Mouse (Mus musculus) CH12.LX (cell line): ENCODE measurements around the gene Trmo. TPM values are rescaled to one million over a fixed set of nuclear protein-coding genes. Genes with fewer than 3 reads are reported as not detected.

Source experiments
- DNase-seq: peaks from one replicate; pipeline ENCODE4 v3.0.0-alpha.2; 2013; ENCODE audit errors: extremely low read depth
- H3K27ac ChIP-seq: 2 replicates; pipeline ENCODE4 v1.5.1; 2012; ENCODE audit warnings: low read depth, mild to moderate bottlenecking, control low read depth, moderate library complexity; ENCODE audit not compliant: insufficient read depth
- H3K27me3 ChIP-seq: replicated peaks from 2 replicates; pipeline ENCODE3; 2012; ENCODE audit warnings: inconsistent platforms
- H3K36me3 ChIP-seq, 2 experiments: replicated peaks in 1 of 2; 2 replicates each; pipeline versions ENCODE3 to v1.6.1; 2012; ENCODE audit warnings: inconsistent platforms in 1 of 2, low read length in 1 of 2, mild to moderate bottlenecking in 1 of 2, mixed read lengths in 1 of 2, moderate library complexity in 1 of 2; ENCODE audit not compliant: control insufficient read depth in 1 of 2, insufficient read depth in 1 of 2
- H3K4me1 ChIP-seq, 2 experiments: 2 replicates each; pipeline ENCODE4 v1.6.1; 2012; ENCODE audit warnings: inconsistent platforms in 1 of 2, moderate library complexity in 1 of 2; ENCODE audit not compliant: insufficient read depth in 2 of 2, control insufficient read depth in 1 of 2
- H3K4me2 ChIP-seq: 2 replicates; pipeline ENCODE4 v1.6.1; 2012; ENCODE audit warnings: low read depth, mild to moderate bottlenecking, control low read depth; ENCODE audit not compliant: poor library complexity, insufficient read depth, severe bottlenecking
- H3K4me3 ChIP-seq, 3 experiments: fragments of 150-350 bp in 1 of 3; sonication (generic) in 1 of 3; replicated peaks in 1 of 3; 2 replicates each; pipeline versions ENCODE3 to v1.5.1; 2011 to 2012; ENCODE audit warnings: low read depth in 2 of 3, low read length in 2 of 3, mild to moderate bottlenecking in 2 of 3, moderate library complexity in 2 of 3, control low read depth in 1 of 3, improper control_type of control experiment in 1 of 3, inconsistent platforms in 1 of 3, mixed read lengths in 1 of 3; ENCODE audit not compliant: poor library complexity in 1 of 3
- H3K79me2 ChIP-seq: replicated peaks from 2 replicates; pipeline ENCODE4 v1.6.1; 2012; ENCODE audit warnings: mild to moderate bottlenecking, moderate library complexity; ENCODE audit not compliant: control insufficient read depth, poor library complexity, insufficient read depth, severe bottlenecking; ENCODE audit errors: extremely low read depth
- H3K9ac ChIP-seq: 2 replicates; pipeline ENCODE4 v1.6.1; 2012; ENCODE audit warnings: low read depth, mild to moderate bottlenecking, control low read depth, moderate library complexity; ENCODE audit not compliant: insufficient read depth
- H3K9me3 ChIP-seq: replicated peaks from 2 replicates; pipeline ENCODE3; 2012; ENCODE audit warnings: low read length, inconsistent platforms, mixed read lengths
- CTCF ChIP-seq, 2 experiments: IDR thresholded peaks in 1 of 2; conservative IDR thresholded peaks in 1 of 2; 2 replicates each; pipeline ENCODE4 v1.5.1; 2011 to 2012; ENCODE audit warnings: low read depth in 2 of 2, low read length in 2 of 2, improper control_type of control experiment in 1 of 2, inconsistent platforms in 1 of 2, mild to moderate bottlenecking in 1 of 2, moderate library complexity in 1 of 2
- ELF1 ChIP-seq: IDR thresholded peaks from 2 replicates; pipeline ENCODE4 v1.6.1; 2014; ENCODE audit warnings: low read depth, mild to moderate bottlenecking, inconsistent platforms, low read length, improper control_type of control experiment
- EP300 ChIP-seq: IDR thresholded peaks from 2 replicates; pipeline ENCODE4 v1.6.1; 2011; ENCODE audit warnings: low read length, improper control_type of control experiment
- GABPA ChIP-seq: IDR thresholded peaks from 2 replicates; pipeline ENCODE4 v1.6.1; 2012; ENCODE audit warnings: low read depth, low read length, improper control_type of control experiment, inconsistent platforms; ENCODE audit not compliant: insufficient replicate concordance
- JUND ChIP-seq: conservative IDR thresholded peaks from 2 replicates; pipeline ENCODE4 v1.6.1; 2011; ENCODE audit warnings: low read depth, low read length, improper control_type of control experiment
- KAT2A ChIP-seq: IDR thresholded peaks from 2 replicates; pipeline ENCODE4 v1.6.1; 2012; ENCODE audit warnings: low read length, improper control_type of control experiment, inconsistent platforms; ENCODE audit not compliant: insufficient replicate concordance
- MAFK ChIP-seq: IDR thresholded peaks from 2 replicates; pipeline ENCODE4 v1.6.1; 2011; ENCODE audit warnings: low read length, improper control_type of control experiment; ENCODE audit not compliant: insufficient replicate concordance
- MAZ ChIP-seq: IDR thresholded peaks from 2 replicates; pipeline ENCODE4 v1.6.1; 2012; ENCODE audit warnings: low read depth, mild to moderate bottlenecking, inconsistent platforms, low read length, improper control_type of control experiment, moderate library complexity
- MEF2A ChIP-seq: IDR thresholded peaks from 2 replicates; pipeline ENCODE4 v1.6.1; 2014; ENCODE audit warnings: low read depth, mild to moderate bottlenecking, inconsistent platforms, low read length, improper control_type of control experiment, borderline replicate concordance
- MXI1 ChIP-seq: IDR thresholded peaks from 2 replicates; pipeline ENCODE4 v1.6.1; 2011; ENCODE audit warnings: mild to moderate bottlenecking, low read depth, low read length, improper control_type of control experiment
- MYC ChIP-seq: IDR thresholded peaks from 2 replicates; pipeline ENCODE4 v1.6.1; 2011; ENCODE audit warnings: low read depth, mild to moderate bottlenecking, improper control_type of control experiment, low read length
- POLR2A ChIP-seq: IDR thresholded peaks from 2 replicates; pipeline ENCODE4 v1.6.1; 2011; ENCODE audit warnings: low read depth, mild to moderate bottlenecking, improper control_type of control experiment, low read length
- POLR2AphosphoS2 ChIP-seq: IDR thresholded peaks from 2 replicates; pipeline ENCODE4 v1.6.1; 2011; ENCODE audit warnings: low read depth, low read length, improper control_type of control experiment
- RCOR1 ChIP-seq: conservative IDR thresholded peaks from 2 replicates; pipeline ENCODE4 v1.6.1; 2012; ENCODE audit warnings: low read depth, mild to moderate bottlenecking, inconsistent platforms, low read length, improper control_type of control experiment
- USF2 ChIP-seq: conservative IDR thresholded peaks from 2 replicates; pipeline ENCODE4 v1.6.1; 2011; ENCODE audit warnings: low read depth, low read length, improper control_type of control experiment
- ZKSCAN1 ChIP-seq: IDR thresholded peaks from 2 replicates; pipeline ENCODE4 v1.6.1; 2012; ENCODE audit warnings: low read depth, inconsistent platforms, low read length, improper control_type of control experiment, borderline replicate concordance
- ZMIZ1 ChIP-seq: IDR thresholded peaks from 2 replicates; pipeline ENCODE4 v1.6.1; 2012; ENCODE audit warnings: low read depth, mild to moderate bottlenecking, inconsistent platforms, low read length, improper control_type of control experiment
- dilution Hi-C: fragments of 300-500 bp; cut with MboI; formaldehyde crosslinking; loops from 2 replicates; pipeline ENCODE4 v1.14.3; 2020; ENCODE audit warnings: low sequenced_read_pairs; ENCODE audit not compliant: extremely low pct_unique_long_range_greater_than_20kb, extremely low pct_ligation_motif_present
- in situ Hi-C: fragments of 300-500 bp; cut with MboI; formaldehyde crosslinking; loops from 3 replicates; pipeline ENCODE4 v1.14.3; 2019; ENCODE audit warnings: low sequenced_read_pairs, low pct_ligation_motif_present, low pct_unique_long_range_greater_than_20kb, mixed read lengths
- polyA plus RNA-seq: library from polyadenylated mRNA; unstranded; fragments of >175 nt; gene quantifications from 2 replicates; pipeline ENCODE4 v1.2.1, GENCODE M21; 2012; ENCODE audit warnings: low read depth; ENCODE audit not compliant: insufficient read length
- total RNA-seq, 2 experiments: library from RNA; depleted of rRNA; stranded (reverse); fragments of 300-350 nt in 1 of 2; fragments of >200 nt in 1 of 2; gene quantifications; 2 replicates each; pipeline ENCODE4 v1.2.3; 2012 to 2014

The Trmo gene
- total and polyA plus RNA-seq, 3 experiments: 15.4 to 27.0 (median 18.8) TPM

GRCm38 (mm10) chr4:46347580-46348515 lies 41.4 kb downstream of the Trmo start:
- no peak overlapping the region for H3K27ac ChIP-seq
- H3K4me2 ChIP-seq: no peak overlapping the region
- peaks cover 26% of the 10 kb centered on the region for H3K9me3 ChIP-seq
- H3K27me3 ChIP-seq: no peaks in the 10 kb centered on the region
- dilution Hi-C loops: no loop called here
- DNase-seq: no peak
- H3K4me1 ChIP-seq: peaks cover 3 to 6% of the 10 kb centered on the region in 2 experiments
- no peak for TF ChIP-seq CTCF (conservative IDR thresholded peaks at IDR 0.05 in 1 of 2, IDR thresholded peaks at IDR 0.05 in 1 of 2; ENCODE audit: low read depth in 2 of 2, low read length in 2 of 2)
- no peak for TF ChIP-seq USF2
- no peak for TF ChIP-seq ELF1
- TF ChIP-seq MAZ: no peak
- TF ChIP-seq MEF2A: no peak
- no peak for TF ChIP-seq MYC
- TF ChIP-seq EP300: no peak
- TF ChIP-seq ZMIZ1: no peak
- no peak for TF ChIP-seq GABPA
- no peak for TF ChIP-seq JUND
- H3K4me3 ChIP-seq: no peak overlapping the region
- H3K36me3 ChIP-seq: no peaks in the 10 kb centered on the region
- H3K79me2 ChIP-seq: no peaks in the 10 kb centered on the region
- in situ Hi-C loops: no loop called here
- no peak overlapping the region for H3K9ac ChIP-seq

GRCm38 (mm10) chr4:46347141-46347540 lies 42.1 kb downstream of the Trmo start:
- DNase-seq: no peak
- H3K79me2 ChIP-seq: no peaks in the 10 kb centered on the region
- H3K36me3 ChIP-seq: no peaks in the 10 kb centered on the region
- in situ Hi-C loops (no loop called here), dilution Hi-C loops (no loop called here)
- no peak overlapping the region for H3K4me2 ChIP-seq
- no peaks in the 10 kb centered on the region for H3K4me1 ChIP-seq
- TF ChIP-seq POLR2AphosphoS2 (no peak), MYC (no peak), RCOR1 (no peak), KAT2A (no peak), USF2 (no peak), MAFK (no peak), POLR2A (no peak), ZKSCAN1 (no peak), MXI1 (no peak), MEF2A (no peak)
- TF ChIP-seq, all 38 proteins: peak for 0
- H3K9ac ChIP-seq: no peak overlapping the region
- peaks cover 27% of the 10 kb centered on the region for H3K9me3 ChIP-seq
- H3K27ac ChIP-seq: no peak overlapping the region
- H3K27me3 ChIP-seq: no peaks in the 10 kb centered on the region
- no peak overlapping the region for H3K4me3 ChIP-seq
